In the genomic region with DNA sequence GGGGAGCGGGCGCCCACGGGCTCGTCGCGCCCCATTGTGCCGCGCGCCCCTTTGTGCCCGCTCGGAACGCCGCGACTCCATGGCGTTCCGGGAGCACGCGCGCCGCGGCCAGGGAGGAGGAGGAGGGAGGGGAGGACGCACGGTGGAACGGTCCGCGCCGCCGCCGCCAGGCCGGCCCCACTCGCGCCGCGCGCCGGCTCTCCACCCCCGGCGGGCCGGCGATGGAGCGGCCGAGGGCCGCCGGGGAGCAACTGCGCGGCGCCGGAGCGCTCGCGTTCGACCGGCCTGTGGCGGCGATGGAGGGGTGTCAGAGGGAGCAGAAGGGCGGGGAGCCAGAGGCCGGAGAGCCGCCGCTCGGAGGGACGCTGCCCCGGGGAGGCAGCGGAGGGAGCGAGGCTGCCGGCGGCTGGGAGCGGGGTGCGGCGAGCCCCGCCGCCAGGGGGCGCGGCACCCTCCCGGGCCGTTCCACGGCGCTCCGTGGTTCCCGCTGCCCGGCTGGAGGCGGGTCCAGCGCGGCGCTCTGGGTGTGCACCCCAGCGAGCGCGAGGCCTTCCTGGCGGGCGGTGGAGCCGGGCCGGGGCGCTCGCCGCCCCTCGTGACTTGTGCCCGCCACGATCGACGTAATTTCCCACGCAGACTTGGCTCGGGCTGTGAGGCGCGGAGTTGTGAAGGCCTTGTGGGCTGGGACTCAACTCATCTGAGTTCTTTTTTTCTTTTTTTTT, we compare ENCODE assay signal across 8 mouse cellular contexts. TPM values are rescaled to one million over a fixed set of nuclear protein-coding genes. Genes with fewer than 3 reads are reported as not detected.
DNase-seq lines count a peak whose midpoint lies in the region; ATAC-seq and TF ChIP-seq lines count a peak whose summit lies in the region.

No protein-coding gene starts in this region.

- H3K36me3 ChIP-seq in CH12.LX (replicated peaks in 1 of 2; ENCODE audit: control insufficient read depth in 1 of 2, insufficient read depth in 1 of 2, low read length in 1 of 2), result no peaks in the 10 kb centered on the region
- H3K36me3 ChIP-seq in forebrain, embryonic 11.5 days (ENCODE audit: control insufficient read depth, insufficient read depth, low read length), result no peaks in the 10 kb centered on the region
- no peaks in the 10 kb centered on the region for H3K36me3 ChIP-seq in heart, postnatal 0 days (replicated peaks; ENCODE audit: control insufficient read depth, insufficient read depth, low read length)
- H3K36me3 ChIP-seq in neural tube, embryonic 14.5 days (ENCODE audit: control insufficient read depth, insufficient read depth, low read length), result no peaks in the 10 kb centered on the region

- peak overlapping the region; percentile 88 for H3K27ac ChIP-seq in CH12.LX (ENCODE audit: insufficient read depth, low read depth)
- H3K27ac ChIP-seq in forebrain, embryonic 11.5 days (ENCODE audit: low read depth, low read length), result peak overlapping the region; percentile 94
- peak overlapping the region; percentile 92 for H3K27ac ChIP-seq in heart, postnatal 0 days (ENCODE audit: low read depth)
- H3K27ac ChIP-seq in neural tube, embryonic 14.5 days (ENCODE audit: low read depth, low read length), result peak overlapping the region; percentile 95

- H3K9me3 ChIP-seq in CH12.LX (replicated peaks; ENCODE audit: low read length), result no peaks in the 10 kb centered on the region
- no peaks in the 10 kb centered on the region for H3K9me3 ChIP-seq in forebrain, embryonic 11.5 days (ENCODE audit: control insufficient read depth, low read length)
- H3K9me3 ChIP-seq in heart, postnatal 0 days (replicated peaks; ENCODE audit: control insufficient read depth, low read length), result no peaks in the 10 kb centered on the region
- no peaks in the 10 kb centered on the region for H3K9me3 ChIP-seq in neural tube, embryonic 14.5 days (ENCODE audit: control insufficient read depth, low read length)

- DNase-seq in CH12.LX (ENCODE audit: extremely low read depth), result peak; percentile 68
- DNase-seq in c-Kit-positive CD71-positive TER-119-negative erythroid progenitor cells, embryonic 14.5 days (ENCODE audit: low read depth), result peak; percentile 75
- peak; percentile 92 for DNase-seq in forebrain, embryonic 11.5 days (ENCODE audit: low spot score)
- peak; percentile 82 for DNase-seq in heart, postnatal 0 days (ENCODE audit: low spot score)
- peak; percentile 87 to 92 for DNase-seq in kidney, postnatal 4 days
- peak; percentile 87 to 91 for DNase-seq in lung, adult 18-20 months
- DNase-seq in testis, postnatal 10 days (ENCODE audit: low spot score), result peak; percentile 87

- peak overlapping the region; percentile 94 for H3K4me2 ChIP-seq in CH12.LX (ENCODE audit: insufficient read depth, low read depth, poor library complexity, severe bottlenecking)
- peak overlapping the region; percentile 95 for H3K4me2 ChIP-seq in forebrain, embryonic 11.5 days (ENCODE audit: low read depth, low read length, severe bottlenecking)
- H3K4me2 ChIP-seq in heart, postnatal 0 days (ENCODE audit: low read depth, low read length), result peak overlapping the region; percentile 97
- H3K4me2 ChIP-seq in neural tube, embryonic 14.5 days (ENCODE audit: low read depth, low read length), result peak overlapping the region; percentile 98

- TF ChIP-seq EP300 in CH12.LX (IDR thresholded peaks at IDR 0.05; ENCODE audit: low read length), result no peak
- 0 out of 2 replicates have a peak, but pooled peaks have one; percentile 36 for TF ChIP-seq EP300 in heart, postnatal 0 days (IDR thresholded peaks at IDR 0.05; ENCODE audit: low read depth)

- dilution Hi-C loops in CH12.LX (cut with MboI; ENCODE audit: extremely low pct_ligation_motif_present, extremely low pct_unique_long_range_greater_than_20kb, low sequenced_read_pairs), result no loop called here

- H3K4me1 ChIP-seq in CH12.LX (ENCODE audit: control insufficient read depth in 1 of 2, insufficient read depth in 2 of 2), result peaks cover 14 to 57% of the 10 kb centered on the region in 2 experiments
- H3K4me1 ChIP-seq in forebrain, embryonic 11.5 days (replicated peaks; ENCODE audit: control insufficient read depth, insufficient read depth, low read length), result peaks cover 26% of the 10 kb centered on the region; the same call in 1 of the 2 replicates
- H3K4me1 ChIP-seq in heart, postnatal 0 days (ENCODE audit: control insufficient read depth, insufficient read depth), result peaks cover 21% of the 10 kb centered on the region
- peaks cover 20% of the 10 kb centered on the region; the same call in 1 of the 2 replicates for H3K4me1 ChIP-seq in neural tube, embryonic 14.5 days (ENCODE audit: control insufficient read depth, insufficient read depth, low read length)

- peak overlapping the region; percentile 99 for H3K9ac ChIP-seq in CH12.LX (ENCODE audit: insufficient read depth, low read depth)
- H3K9ac ChIP-seq in forebrain, embryonic 11.5 days (ENCODE audit: low read length), result peak overlapping the region; percentile 99
- peak overlapping the region; percentile 89 for H3K9ac ChIP-seq in heart, postnatal 0 days (replicated peaks; ENCODE audit: low read depth, low read length)
- peak overlapping the region; percentile 97 for H3K9ac ChIP-seq in neural tube, embryonic 14.5 days (replicated peaks; ENCODE audit: low read depth, low read length)

- peak; percentile 66 for TF ChIP-seq POLR2A in CH12.LX (IDR thresholded peaks at IDR 0.05; ENCODE audit: low read depth, low read length)

- ATAC-seq in forebrain, embryonic 11.5 days (replicated peaks; ENCODE audit: low FRiP score), result peak; percentile 82
- peak; percentile 81 for ATAC-seq in heart, postnatal 0 days (ENCODE audit: insufficient read depth, low read depth)
- ATAC-seq in neural tube, embryonic 14.5 days (ENCODE audit: low read depth), result peak; percentile 88

- peaks cover 38% of the 10 kb centered on the region for H3K79me2 ChIP-seq in CH12.LX (replicated peaks; ENCODE audit: control insufficient read depth, extremely low read depth, insufficient read depth, poor library complexity, severe bottlenecking)

- in situ Hi-C loops in CH12.LX (cut with MboI; ENCODE audit: low pct_ligation_motif_present, low pct_unique_long_range_greater_than_20kb, low sequenced_read_pairs), result loop anchor here (5.0 kb wide), 1 partner anchor 53 kb away; no protein-coding TSS in a partner anchor

- H3K4me3 ChIP-seq in CH12.LX (replicated peaks in 1 of 3; ENCODE audit: low read depth in 2 of 3, low read length in 2 of 3, poor library complexity in 1 of 3), result peak overlapping the region; percentile 56 to 99 (median 85)
- peak overlapping the region; percentile 87 for H3K4me3 ChIP-seq in forebrain, embryonic 11.5 days (ENCODE audit: low read depth, low read length)
- peak overlapping the region; percentile 86 for H3K4me3 ChIP-seq in heart, postnatal 0 days (ENCODE audit: low read depth, low read length)
- H3K4me3 ChIP-seq in neural tube, embryonic 14.5 days (ENCODE audit: low read depth, low read length), result peak overlapping the region; percentile 92

- under 1% methylated on average over 85 of the region's 103 CpGs for WGBS in forebrain, embryonic 11.5 days
- under 1% methylated on average over 64 of the region's 103 CpGs for WGBS in heart, postnatal 0 days
- WGBS in neural tube, embryonic 14.5 days, result under 1% methylated on average over 78 of the region's 103 CpGs

- no peaks in the 10 kb centered on the region for H3K27me3 ChIP-seq in CH12.LX (replicated peaks)
- H3K27me3 ChIP-seq in forebrain, embryonic 11.5 days (ENCODE audit: control insufficient read depth, insufficient read depth, low read length), result no peaks in the 10 kb centered on the region
- no peaks in the 10 kb centered on the region for H3K27me3 ChIP-seq in heart, postnatal 0 days (ENCODE audit: control insufficient read depth, insufficient read depth, low read length)
- H3K27me3 ChIP-seq in neural tube, embryonic 14.5 days (ENCODE audit: control insufficient read depth, insufficient read depth, low read length), result no peaks in the 10 kb centered on the region

- TF ChIP-seq CTCF in CH12.LX (conservative IDR thresholded peaks at IDR 0.05 in 1 of 2, IDR thresholded peaks at IDR 0.05 in 1 of 2; ENCODE audit: low read depth in 2 of 2, low read length in 2 of 2), result peak in 1 of 2 experiments; percentile 70; a peak in 2 of 4 replicates
- peak; percentile 23; the same call in 1 of the 2 replicates for TF ChIP-seq CTCF in heart, postnatal 0 days (IDR thresholded peaks at IDR 0.05; ENCODE audit: low read depth)

- TF ChIP-seq RAD21 in CH12.LX (IDR thresholded peaks at IDR 0.05; ENCODE audit: low read depth, low read length), result peak; percentile 22

TF ChIP-seq in CH12.LX, 34 proteins besides CTCF, POLR2A, EP300 and RAD21 (continues in another document):
- TF ChIP-seq ETS1 (conservative IDR thresholded peaks at IDR 0.05; ENCODE audit: low read depth, low read length), result no peak
- TF ChIP-seq CHD1 (IDR thresholded peaks at IDR 0.05; ENCODE audit: low read depth, low read length), result no peak; the same call in 1 of the 2 replicates
- 0 out of 2 replicates have a peak, but pooled peaks have one; percentile 13 for TF ChIP-seq TCF12 (IDR thresholded peaks at IDR 0.05; ENCODE audit: low read depth, low read length)
- TF ChIP-seq NRF1 (IDR thresholded peaks at IDR 0.05; ENCODE audit: low read depth, low read length), result no peak
- TF ChIP-seq MXI1 (IDR thresholded peaks at IDR 0.05; ENCODE audit: low read depth, low read length), result peak; percentile 39
- TF ChIP-seq USF1 (IDR thresholded peaks at IDR 0.05; ENCODE audit: low read depth, low read length), result peak; percentile 46
- TF ChIP-seq IRF4 (IDR thresholded peaks at IDR 0.05; ENCODE audit: low read depth, low read length), result peak; percentile 21; the same call in 1 of the 2 replicates
- TF ChIP-seq MAX (IDR thresholded peaks at IDR 0.05; ENCODE audit: low read length), result peak; percentile 54; the same call in 1 of the 2 replicates

RNA-seq across cellular contexts. Expression of a gene that starts 1.0 kb away (rescaled TPM):
- 8.7 and 11.8 TPM in 2 replicates for total RNA-seq in CH12.LX (2012; rRNA removed)
- total RNA-seq in CH12.LX (2014; rRNA removed), result 6.5 and 7.4 TPM in 2 replicates
- 14.8 and 18.9 TPM in 2 replicates for polyA plus RNA-seq in CH12.LX (2012; ENCODE audit: insufficient read length, low read depth)
- polyA plus RNA-seq in forebrain, embryonic 11.5 days (2014; fragmentation: Nextera tagmentation; extraction: Ambion mirVana), result 11.9 and 13.4 TPM in 2 replicates
- total RNA-seq in heart, postnatal 0 days (2014; rRNA removed; ENCODE audit: low replicate concordance), result 9.6 and 12.6 TPM in 2 replicates
- polyA plus RNA-seq in heart, postnatal 0 days (2015; fragmentation: Nextera tagmentation; extraction: Ambion mirVana), result 1.1 and 1.2 TPM in 2 replicates
- polyA plus RNA-seq in neural tube, embryonic 14.5 days (2014; fragmentation: Nextera tagmentation; extraction: Ambion mirVana), result 3.7 and 3.8 TPM in 2 replicates

RNA-seq across cellular contexts. Expression of a gene that starts 44.3 kb away (rescaled TPM):
- 16.2 and 23.2 TPM in 2 replicates for total RNA-seq in CH12.LX (2012; rRNA removed)
- total RNA-seq in CH12.LX (2014; rRNA removed), result 56.6 and 99.7 TPM in 2 replicates
- 120 and 128 TPM in 2 replicates for polyA plus RNA-seq in CH12.LX (2012; ENCODE audit: insufficient read length, low read depth)
- polyA plus RNA-seq in forebrain, embryonic 11.5 days (2014; fragmentation: Nextera tagmentation; extraction: Ambion mirVana), result 11.1 and 12.2 TPM in 2 replicates
- total RNA-seq in heart, postnatal 0 days (2014; rRNA removed; ENCODE audit: low replicate concordance), result 5.1 and 6.6 TPM in 2 replicates
- polyA plus RNA-seq in heart, postnatal 0 days (2015; fragmentation: Nextera tagmentation; extraction: Ambion mirVana), result 23.4 and 26.9 TPM in 2 replicates
- polyA plus RNA-seq in neural tube, embryonic 14.5 days (2014; fragmentation: Nextera tagmentation; extraction: Ambion mirVana), result 17.9 and 26.8 TPM in 2 replicates

Comparison
In these comparisons a context has a peak if more than half of its experiments do, and no peak if none do; other contexts are left out.
1. Peak in every context shown above with its lines: DNase-seq, ATAC-seq, H3K4me3 ChIP-seq and H3K27ac ChIP-seq.